Mouse (Mus musculus) cerebellum, adult 2 months (tissue): ENCODE data around the gene Ppp1r21. TPM values are rescaled to one million over a fixed set of nuclear protein-coding genes. Genes with fewer than 3 reads are reported as not detected.

Experiments
- DNase-seq, 2 experiments: peaks; one replicate each; pipeline ENCODE4 v3.0.0; 2021
- H3K27ac ChIP-seq: fragments of 200-500 bp; 2 replicates; pipeline ENCODE4 v1.5.1; 2012; ENCODE audit warnings: low read length, control low read depth, inconsistent platforms; ENCODE audit not compliant: insufficient read depth
- H3K27me3 ChIP-seq: fragments of 200-500 bp; 2 replicates; pipeline ENCODE4 v1.6.1; 2012; ENCODE audit warnings: inconsistent platforms, mild to moderate bottlenecking, low read length, moderate library complexity; ENCODE audit not compliant: control insufficient read depth, insufficient read depth
- H3K4me1 ChIP-seq: fragments of 200-500 bp; 2 replicates; pipeline ENCODE4 v1.6.1; 2011; ENCODE audit warnings: low read length; ENCODE audit not compliant: control insufficient read depth, insufficient read depth
- H3K4me3 ChIP-seq: fragments of 200-500 bp; replicated peaks from 2 replicates; pipeline ENCODE3; 2011; ENCODE audit warnings: mild to moderate bottlenecking, low read depth, low read length, control low read depth; ENCODE audit not compliant: insufficient read depth
- CTCF ChIP-seq: fragments of 200-500 bp; IDR thresholded peaks from 2 replicates; pipeline ENCODE4 v1.5.1; 2011; ENCODE audit warnings: low read depth, mild to moderate bottlenecking, control low read depth, low read length, moderate library complexity, borderline replicate concordance; ENCODE audit not compliant: insufficient read depth
- POLR2A ChIP-seq: fragments of 200-500 bp; IDR thresholded peaks from 2 replicates; pipeline ENCODE4 v1.6.1; 2011; ENCODE audit warnings: low read length, control low read depth, borderline replicate concordance; ENCODE audit not compliant: insufficient read depth
- WGBS: fragments of 180-500 bp; shearing (Covaris S2); methylation state at CpG from one replicate; pipeline ENCODE4 v1.1.7; 2018; 5-methylcytosine and 5-hydroxymethylcytosine counted together
- polyA plus RNA-seq: library from polyadenylated mRNA; depleted of rRNA; stranded (reverse); fragments of >200 nt; gene quantifications from 2 replicates; pipeline ENCODE4 v1.2.3, GENCODE M21; 2012

Ppp1r21 gene
- polyA plus RNA-seq, 1 experiment, result 84.8 TPM

- H3K4me3 ChIP-seq, result no peak overlapping the region
- no peak overlapping the region for H3K27ac ChIP-seq
- 98% methylated on average over 5 of the region's 5 CpGs for WGBS
- H3K27me3 ChIP-seq, result no peaks in the 10 kb centered on the region
- no peak for TF ChIP-seq POLR2A
- TF ChIP-seq CTCF, result no peak
- H3K4me1 ChIP-seq, result peaks cover 27% of the 10 kb centered on the region
- DNase-seq, result no peak
Observed at GRCm38 (mm10) chr17:88492107-88492460, 37.8 kb upstream of the Ppp1r21 start.

GRCm38 (mm10) chr17:88493551-88493950, 36.4 kb upstream of the Ppp1r21 start:
- H3K27me3 ChIP-seq, result no peaks in the 10 kb centered on the region
- peaks cover 27% of the 10 kb centered on the region for H3K4me1 ChIP-seq
- WGBS, result 71% methylated on average over 9 of the region's 9 CpGs
- no peak overlapping the region for H3K27ac ChIP-seq
- H3K4me3 ChIP-seq, result no peak overlapping the region
- no peak for DNase-seq
- no peak for TF ChIP-seq CTCF
- no peak for TF ChIP-seq POLR2A

GRCm38 (mm10) chr17:88494121-88494771, 35.7 kb upstream of the Ppp1r21 start:
- DNase-seq, result peak; percentile 72 to 74
- Histone ChIP-seq H3K4me1 (peaks cover 22% of the 10 kb centered on the region), H3K27me3 (no peaks in the 10 kb centered on the region), H3K4me3 (no peak overlapping the region), H3K27ac (peak overlapping the region; percentile 54)
- WGBS, result 7% methylated on average over 14 of the region's 14 CpGs
- TF ChIP-seq POLR2A (no peak), CTCF (no peak)

GRCm38 (mm10) chr17:88494772-88495132, 35.2 kb upstream of the Ppp1r21 start:
- TF ChIP-seq CTCF, result no peak
- no peak for TF ChIP-seq POLR2A

GRCm38 (mm10) chr17:88498090-88498682, 31.7 kb upstream of the Ppp1r21 start:
- H3K27ac ChIP-seq, result no peak overlapping the region
- H3K27me3 ChIP-seq, result no peaks in the 10 kb centered on the region
- 93% methylated on average over 5 of the region's 5 CpGs for WGBS
- peaks cover 18% of the 10 kb centered on the region for H3K4me1 ChIP-seq
- TF ChIP-seq CTCF, result no peak
- TF ChIP-seq POLR2A, result no peak
- no peak overlapping the region for H3K4me3 ChIP-seq
- DNase-seq, result no peak

More at GRCm38 (mm10) chr17:88494772-88495132, 35.2 kb upstream of the Ppp1r21 start:
- 19% methylated on average over 10 of the region's 10 CpGs for WGBS
- H3K27me3 ChIP-seq, result no peaks in the 10 kb centered on the region
- H3K27ac ChIP-seq, result peak overlapping the region; percentile 54
- no peak overlapping the region for H3K4me3 ChIP-seq
- peaks cover 25% of the 10 kb centered on the region for H3K4me1 ChIP-seq
- peak in 1 of 2 experiments; percentile 43 for DNase-seq

GRCm38 (mm10) chr17:88504056-88504455, 25.9 kb upstream of the Ppp1r21 start:
- 51% methylated on average over 13 of the region's 13 CpGs for WGBS
- no peak for TF ChIP-seq CTCF
- no peak for TF ChIP-seq POLR2A
- peak overlapping the region; percentile 80 for H3K27ac ChIP-seq

GRCm38 (mm10) chr17:88505275-88505723, 24.6 kb upstream of the Ppp1r21 start:
- peak overlapping the region; percentile 96 for H3K27ac ChIP-seq
- TF ChIP-seq CTCF (no peak), POLR2A (peak; percentile 61; the same call in 1 of the 2 replicates)
- H3K4me1 ChIP-seq, result peaks cover 36% of the 10 kb centered on the region
- no peaks in the 10 kb centered on the region for H3K27me3 ChIP-seq
- WGBS, result 6% methylated on average over 10 of the region's 10 CpGs
- peak; percentile 82 to 92 for DNase-seq
- H3K4me3 ChIP-seq, result no peak overlapping the region

More at GRCm38 (mm10) chr17:88504056-88504455, 25.9 kb upstream of the Ppp1r21 start:
- peak in 1 of 2 experiments; percentile 29 for DNase-seq
- Histone ChIP-seq H3K4me1 (peaks cover 41% of the 10 kb centered on the region), H3K27me3 (no peaks in the 10 kb centered on the region), H3K4me3 (no peak overlapping the region)

- no peaks in the 10 kb centered on the region for H3K27me3 ChIP-seq
- 12% methylated on average over 15 of the region's 15 CpGs for WGBS
- peak overlapping the region; percentile 96 for H3K27ac ChIP-seq
- DNase-seq, result peak in 1 of 2 experiments; percentile 51
- no peak overlapping the region for H3K4me3 ChIP-seq
- peaks cover 36% of the 10 kb centered on the region for H3K4me1 ChIP-seq
- TF ChIP-seq POLR2A, result no peak
- no peak for TF ChIP-seq CTCF
Observed at GRCm38 (mm10) chr17:88505941-88506340, 24.0 kb upstream of the Ppp1r21 start.
